In genomic region chr16:95202126-95202883, GRCm38 (mm10) we compare ENCODE assay signal across 25 mouse cellular contexts. TPM values are rescaled to one million over a fixed set of nuclear protein-coding genes. Genes with fewer than 3 reads are reported as not detected.
DNase-seq lines count a peak whose midpoint lies in the region; ATAC-seq and TF ChIP-seq lines count a peak whose summit lies in the region.
"Had no signal": no experiment of that assay in that cellular context is flagged by ENCODE, and none has a peak within 500 bp of the region (broad histone marks: within the 10 kb centered on the region; RNA-seq: fewer than 3 reads in every experiment).

No protein-coding gene starts in this region.

- no peak overlapping the region for H3K9ac ChIP-seq in embryonic facial prominence, embryonic 15.5 days
- H3K9ac ChIP-seq in neural tube, embryonic 15.5 days (replicated peaks) = no peak overlapping the region
- H3K9ac ChIP-seq: forebrain, embryonic 13.5 days; hindbrain, embryonic 12.5 days; limb, embryonic 12.5 days; liver, embryonic 12.5 days had no signal

- no peaks in the 10 kb centered on the region for H3K36me3 ChIP-seq in embryonic facial prominence, embryonic 15.5 days
- no peaks in the 10 kb centered on the region for H3K36me3 ChIP-seq in neural tube, embryonic 15.5 days
- H3K36me3 ChIP-seq: heart, embryonic 10.5 days; hindbrain, embryonic 12.5 days; limb, embryonic 12.5 days; liver, embryonic 12.5 days; midbrain, embryonic 10.5 days had no signal

- peak; percentile 22 to 39 for DNase-seq in cerebellum, adult 2 months
- DNase-seq in cerebellum, postnatal 4 days (ENCODE audit: low spot score in 2 of 2) = no peak
- DNase-seq in left cerebral cortex, postnatal 4 days = peak; percentile 45
- no peak for DNase-seq in left cerebral cortex, adult 2 months (ENCODE audit: extremely low spot score in 1 of 2, low spot score in 2 of 2)
- peak; percentile 7 for DNase-seq in ovary, postnatal 14 days (ENCODE audit: low spot score)
- no peak for DNase-seq in ovary, adult 18-20 months (ENCODE audit: low spot score)
- DNase-seq: adrenal gland, postnatal 36 days; gastrocnemius, adult 2 months; kidney, adult 18-20 months; layer of hippocampus, adult 9-11 months; lung, adult 18-20 months; right cerebral cortex, postnatal 14 days had no signal

- H3K4me2 ChIP-seq in embryonic facial prominence, embryonic 15.5 days (replicated peaks) = no peak overlapping the region
- H3K4me2 ChIP-seq in neural tube, embryonic 15.5 days = no peak overlapping the region
- H3K4me2 ChIP-seq: forebrain, embryonic 13.5 days; hindbrain, embryonic 12.5 days; limb, embryonic 12.5 days; liver, embryonic 12.5 days had no signal

- TF ChIP-seq CTCF in cerebellum, adult 2 months (IDR thresholded peaks at IDR 0.05; ENCODE audit: borderline replicate concordance, insufficient read depth, low read depth, low read length) = no peak
- TF ChIP-seq CTCF in left cerebral cortex, adult 2 months (IDR thresholded peaks at IDR 0.05) = no peak

- intact Hi-C loops in left cerebral cortex, postnatal 4 days (cut with DNase I) = no loop called here
- intact Hi-C loops in left cerebral cortex, adult 2 months (cut with DNase I) = no loop called here

- whole genome bisulfite sequencing in cerebellum, adult 2 months = 29% methylated on average over 7 of the region's 7 CpGs
- WGBS in embryonic facial prominence, embryonic 15.5 days = 50% methylated on average over 7 of the region's 7 CpGs
- 69% methylated on average over 7 of the region's 7 CpGs for WGBS in neural tube, embryonic 15.5 days

- TF ChIP-seq POLR2A in cerebellum, adult 2 months (IDR thresholded peaks at IDR 0.05; ENCODE audit: borderline replicate concordance, insufficient read depth, low read length) = no peak

- H3K9me3 ChIP-seq in embryonic facial prominence, embryonic 15.5 days (replicated peaks) = no peaks in the 10 kb centered on the region
- no peaks in the 10 kb centered on the region for H3K9me3 ChIP-seq in neural tube, embryonic 15.5 days (replicated peaks)
- H3K9me3 ChIP-seq: forebrain, embryonic 13.5 days; heart, embryonic 10.5 days; hindbrain, embryonic 12.5 days; limb, embryonic 12.5 days; liver, embryonic 12.5 days; midbrain, embryonic 10.5 days had no signal

- H3K27ac ChIP-seq in cerebellum, adult 2 months (ENCODE audit: insufficient read depth, low read length) = no peak overlapping the region
- no peak overlapping the region for H3K27ac ChIP-seq in left cerebral cortex, adult 2 months
- H3K27ac ChIP-seq in embryonic facial prominence, embryonic 15.5 days (replicated peaks) = 0 out of 2 replicates have a peak overlapping the region, but pooled peaks have one; percentile 23
- H3K27ac ChIP-seq in neural tube, embryonic 15.5 days (replicated peaks) = no peak overlapping the region
- H3K27ac ChIP-seq: forebrain, embryonic 13.5 days; gastrocnemius, adult 2 months; heart, embryonic 10.5 days; hindbrain, embryonic 12.5 days; limb, embryonic 12.5 days; liver, embryonic 12.5 days; midbrain, embryonic 10.5 days had no signal

- H3K4me1 ChIP-seq in cerebellum, adult 2 months (ENCODE audit: control insufficient read depth, insufficient read depth, low read length) = peaks cover 17% of the 10 kb centered on the region
- 0 out of 2 replicates have a peak, but pooled peaks cover 5% of the 10 kb centered on the region for H3K4me1 ChIP-seq in embryonic facial prominence, embryonic 15.5 days
- H3K4me1 ChIP-seq in neural tube, embryonic 15.5 days = 0 out of 2 replicates have a peak, but pooled peaks cover 13% of the 10 kb centered on the region
- H3K4me1 ChIP-seq: forebrain, embryonic 13.5 days; limb, embryonic 12.5 days; liver, embryonic 12.5 days; midbrain, embryonic 10.5 days had no signal

- no peak for ATAC-seq in embryonic facial prominence, embryonic 15.5 days (ENCODE audit: insufficient number of reproducible peaks, low FRiP score, low TSS enrichment, low read depth)
- ATAC-seq in neural tube, embryonic 15.5 days (ENCODE audit: low FRiP score) = no peak
- ATAC-seq: CD4-positive, CD25-positive, alpha-beta regulatory T cell, adult 4 months; forebrain, embryonic 13.5 days; inflammation-experienced regulatory T-cells, adult 6 months; liver, embryonic 12.5 days had no signal

- H3K27me3 ChIP-seq in cerebellum, adult 2 months (ENCODE audit: control insufficient read depth, insufficient read depth, low read length) = no peaks in the 10 kb centered on the region
- H3K27me3 ChIP-seq in embryonic facial prominence, embryonic 15.5 days = no peaks in the 10 kb centered on the region
- no peaks in the 10 kb centered on the region for H3K27me3 ChIP-seq in neural tube, embryonic 15.5 days (replicated peaks)
- H3K27me3 ChIP-seq: forebrain, embryonic 13.5 days; hindbrain, embryonic 12.5 days; limb, embryonic 12.5 days; liver, embryonic 12.5 days had no signal

- H3K4me3 ChIP-seq in cerebellum, adult 2 months (replicated peaks; ENCODE audit: insufficient read depth, low read depth, low read length) = no peak overlapping the region
- no peak overlapping the region for H3K4me3 ChIP-seq in left cerebral cortex, adult 2 months
- H3K4me3 ChIP-seq in embryonic facial prominence, embryonic 15.5 days (replicated peaks) = no peak overlapping the region
- no peak overlapping the region for H3K4me3 ChIP-seq in neural tube, embryonic 15.5 days (replicated peaks)
- H3K4me3 ChIP-seq: erythroblast, embryonic 14.5 days; forebrain, embryonic 13.5 days; gastrocnemius, adult 2 months; heart, embryonic 10.5 days; hindbrain, embryonic 12.5 days; limb, embryonic 12.5 days; liver, embryonic 12.5 days; midbrain, embryonic 10.5 days had no signal

RNA-seq across cellular contexts. Expression of gene Kcnj15, which starts 55.1 kb away (rescaled TPM):
- 0.05 TPM in 1 of 2 replicates, not detected in the other for polyA plus RNA-seq in cerebellum, adult 2 months (2012; rRNA removed)
- under 1 TPM; 0.14 TPM for total RNA-seq in left cerebral cortex, postnatal 4 days (2021)
- not detected for total RNA-seq in left cerebral cortex, adult 2 months (2021)
- polyA plus RNA-seq in embryonic facial prominence, embryonic 15.5 days (2015; fragmentation: Nextera tagmentation; extraction: Ambion mirVana) = 4.4 and 4.7 TPM in 2 replicates
- polyA plus RNA-seq in neural tube, embryonic 15.5 days (2015; fragmentation: Nextera tagmentation; extraction: Ambion mirVana) = 0.15 and 1.9 TPM in 2 replicates
- total RNA-seq: common myeloid progenitor, adult 5-6 weeks; neutrophil, adult 5-6 weeks had no signal

Comparison
In these comparisons a context has a peak if more than half of its experiments do, and no peak if none do; other contexts are left out.
1. DNase-seq: peak in cerebellum, adult 2 months (2 of 2), left cerebral cortex, postnatal 4 days (single experiment) and ovary, postnatal 14 days (single experiment); none in cerebellum, postnatal 4 days (0 of 2), left cerebral cortex, adult 2 months (0 of 2) and ovary, adult 18-20 months (single experiment).